Mouse (Mus musculus) bone marrow macrophage, adult 2 months (primary cell): ENCODE data around the gene Glis2. TPM values are rescaled to one million over a fixed set of nuclear protein-coding genes. Genes with fewer than 3 reads are reported as not detected.

Experiments
- H3K27ac ChIP-seq: 2 replicates; pipeline ENCODE4 v1.5.1; 2012; ENCODE audit warnings: low read depth, low read length; ENCODE audit not compliant: insufficient read depth
- H3K4me1 ChIP-seq: 2 replicates; pipeline ENCODE4 v1.6.1; 2012; ENCODE audit warnings: low read length; ENCODE audit not compliant: control insufficient read depth, insufficient read depth
- H3K4me3 ChIP-seq: 2 replicates; pipeline ENCODE4 v1.5.1; 2012; ENCODE audit warnings: mild to moderate bottlenecking, low read length, moderate library complexity; ENCODE audit not compliant: insufficient read depth
- CTCF ChIP-seq: IDR thresholded peaks from 2 replicates; pipeline ENCODE4 v1.5.1; 2012; ENCODE audit warnings: low read depth, mild to moderate bottlenecking, low read length, moderate library complexity
- POLR2A ChIP-seq: IDR thresholded peaks from 2 replicates; pipeline ENCODE4 v1.6.1; 2012; ENCODE audit warnings: mild to moderate bottlenecking, low read depth, low read length, borderline replicate concordance
- polyA plus RNA-seq: library from polyadenylated mRNA; stranded (reverse); fragments of >200 nt; gene quantifications from 2 replicates; pipeline ENCODE4 v1.2.4, GENCODE M21; 2012; ENCODE audit not compliant: missing spikeins, insufficient read depth, insufficient read length

The Glis2 gene
- polyA plus RNA-seq, 1 experiment: 1.3 TPM

DNA sequence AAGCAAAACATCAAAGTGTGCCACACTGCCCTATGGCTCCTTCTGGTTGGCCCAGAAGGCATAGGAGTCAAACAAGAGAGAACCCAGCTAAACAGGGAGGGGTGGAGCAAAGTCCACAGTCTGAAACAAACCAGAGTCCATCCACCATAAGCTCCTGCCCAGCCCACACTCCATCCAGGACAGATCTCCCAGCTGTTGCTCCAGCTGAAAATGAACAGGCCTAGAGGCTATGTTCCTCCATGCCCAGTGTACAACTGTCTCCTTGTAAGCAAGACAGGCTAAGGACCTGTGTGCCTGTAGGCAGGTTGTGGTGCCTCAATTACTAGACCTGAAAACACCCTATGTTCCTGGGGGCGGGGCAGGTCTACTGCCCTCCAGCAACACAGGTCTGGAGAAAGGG is 37.4 kb upstream of the Glis2 start:
- H3K4me3 ChIP-seq: peak overlapping the region; percentile 85
- peaks cover 13% of the 10 kb centered on the region for H3K4me1 ChIP-seq
- H3K27ac ChIP-seq: no peak overlapping the region
- TF ChIP-seq CTCF (no peak), POLR2A (no peak)

DNA sequence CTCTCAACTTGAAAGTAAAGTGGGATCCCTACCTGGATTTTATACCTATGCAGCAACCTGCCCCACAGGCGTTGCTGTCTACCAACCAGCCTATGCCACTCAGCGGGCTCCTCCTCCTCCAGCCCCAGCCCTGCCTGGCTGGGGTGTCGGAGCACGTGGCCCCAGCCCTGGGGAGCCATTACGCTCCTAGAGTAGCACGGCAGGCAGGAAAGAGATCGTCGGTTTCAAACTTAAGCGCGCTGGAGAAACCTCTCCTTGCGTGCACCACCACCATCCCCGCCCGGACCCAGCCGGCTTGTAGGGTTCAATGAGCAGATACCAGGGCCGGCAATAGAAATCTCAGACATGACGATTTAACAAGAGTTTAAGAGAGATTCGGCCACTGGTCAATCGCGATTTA is 36.6 kb upstream of the Glis2 start:
- Histone ChIP-seq H3K27ac (peak overlapping the region; percentile 85), H3K4me1 (peaks cover 13% of the 10 kb centered on the region), H3K4me3 (peak overlapping the region; percentile 85)
- TF ChIP-seq CTCF (no peak), POLR2A (no peak)

DNA sequence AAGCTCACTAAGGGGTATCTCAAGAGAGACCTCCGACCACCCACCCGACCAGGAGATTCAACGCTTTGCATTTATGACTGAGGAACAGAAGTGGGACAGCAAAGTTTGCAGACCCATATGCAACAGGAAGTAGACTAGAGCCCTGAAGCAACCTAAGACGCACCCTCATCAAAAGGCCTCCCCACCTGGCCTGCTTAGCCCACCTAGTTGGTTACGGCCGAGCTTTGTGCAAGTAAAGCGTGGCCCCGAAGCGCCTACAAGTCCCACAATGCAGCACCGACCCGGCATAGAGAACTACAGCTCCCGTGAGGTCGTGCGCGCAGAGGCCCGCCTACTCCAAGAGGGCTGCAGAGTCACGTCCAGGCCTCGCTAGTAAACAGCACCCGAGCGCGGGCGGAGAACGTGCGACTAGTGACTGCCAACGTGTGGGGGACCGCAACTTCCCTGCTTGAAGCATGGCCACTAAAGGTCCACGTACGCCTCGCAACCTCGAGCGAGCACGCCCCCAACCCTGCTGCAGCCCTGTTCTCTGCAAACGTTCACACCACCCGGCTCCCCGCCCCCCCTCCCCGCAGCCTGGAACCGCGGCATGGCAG is 36.0 kb upstream of the Glis2 start:
- H3K27ac ChIP-seq: peak overlapping the region; percentile 85
- H3K4me3 ChIP-seq: peak overlapping the region; percentile 85
- TF ChIP-seq CTCF (no peak), POLR2A (peak; percentile 21)
- peaks cover 13% of the 10 kb centered on the region for H3K4me1 ChIP-seq

DNA sequence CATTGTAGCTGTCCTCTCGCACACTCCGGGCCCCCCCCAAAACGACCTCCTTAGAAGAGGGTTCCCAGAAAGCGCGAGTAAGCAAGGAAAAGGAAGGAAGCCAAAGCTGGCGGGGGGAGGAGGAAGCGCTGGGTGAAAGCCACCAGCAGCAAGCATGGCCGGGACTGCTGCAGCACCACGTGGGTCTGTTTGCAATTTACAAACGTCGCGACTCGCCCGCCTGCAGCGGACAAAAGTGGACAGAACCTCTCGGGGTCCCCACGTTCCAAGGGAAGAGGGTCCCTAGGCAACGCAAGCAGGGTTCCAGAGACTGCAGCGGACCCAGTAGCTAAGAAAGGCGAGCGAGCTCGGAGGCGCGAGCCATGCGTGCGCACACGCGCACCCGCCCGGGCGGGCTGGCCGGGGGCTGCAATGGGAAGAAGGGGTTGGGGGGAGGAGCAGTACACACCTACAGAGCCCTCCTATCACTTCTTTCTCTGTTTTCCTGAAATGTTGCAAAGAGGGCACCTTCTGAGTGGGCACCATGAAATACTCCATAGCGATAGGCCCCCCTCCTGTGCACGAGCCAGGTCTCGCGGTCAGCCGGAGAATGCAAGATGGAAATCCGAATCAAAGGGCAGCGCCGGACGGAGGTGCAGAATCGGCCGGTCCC is 35.4 kb upstream of the Glis2 start:
- H3K4me1 ChIP-seq: peaks cover 13% of the 10 kb centered on the region
- peak overlapping the region; percentile 85 for H3K4me3 ChIP-seq
- TF ChIP-seq CTCF (no peak), POLR2A (no peak; the same call in 1 of the 2 replicates)
- H3K27ac ChIP-seq: peak overlapping the region; percentile 85

DNA sequence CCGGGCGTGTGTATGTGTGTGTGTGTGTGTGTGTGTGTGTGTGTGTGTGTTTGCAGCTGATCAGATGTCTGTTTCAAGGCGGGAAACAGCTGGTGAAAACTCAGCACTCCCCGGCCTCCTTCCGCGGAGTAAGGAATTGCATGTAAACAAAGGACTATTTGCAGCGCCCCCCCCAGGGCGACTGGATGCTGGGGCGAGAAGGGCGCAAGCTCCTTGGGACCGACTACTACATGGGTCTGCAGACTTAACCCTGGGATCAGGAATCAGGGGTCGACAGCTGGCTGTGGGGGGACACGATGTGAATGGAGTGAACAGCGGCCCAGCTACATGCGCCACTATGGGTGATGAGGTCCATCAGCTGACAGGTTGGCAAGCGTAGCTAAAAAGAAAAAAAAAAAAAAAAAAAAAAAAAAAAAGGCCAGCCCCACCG is 34.8 kb upstream of the Glis2 start, which contains the start of gene Tfap4:
Gene Tfap4 (minus strand): TSS at position 140 of the 430 bp plus-strand sequence.
- H3K4me1 ChIP-seq: peaks cover 13% of the 10 kb centered on the region
- H3K4me3 ChIP-seq: peak within 1 kb of the TSS; percentile 85
- peak within 1 kb of the TSS; percentile 87 for H3K27ac ChIP-seq
- TF ChIP-seq POLR2A (no peak), CTCF (no peak; the same call in 1 of the 2 replicates)

DNA sequence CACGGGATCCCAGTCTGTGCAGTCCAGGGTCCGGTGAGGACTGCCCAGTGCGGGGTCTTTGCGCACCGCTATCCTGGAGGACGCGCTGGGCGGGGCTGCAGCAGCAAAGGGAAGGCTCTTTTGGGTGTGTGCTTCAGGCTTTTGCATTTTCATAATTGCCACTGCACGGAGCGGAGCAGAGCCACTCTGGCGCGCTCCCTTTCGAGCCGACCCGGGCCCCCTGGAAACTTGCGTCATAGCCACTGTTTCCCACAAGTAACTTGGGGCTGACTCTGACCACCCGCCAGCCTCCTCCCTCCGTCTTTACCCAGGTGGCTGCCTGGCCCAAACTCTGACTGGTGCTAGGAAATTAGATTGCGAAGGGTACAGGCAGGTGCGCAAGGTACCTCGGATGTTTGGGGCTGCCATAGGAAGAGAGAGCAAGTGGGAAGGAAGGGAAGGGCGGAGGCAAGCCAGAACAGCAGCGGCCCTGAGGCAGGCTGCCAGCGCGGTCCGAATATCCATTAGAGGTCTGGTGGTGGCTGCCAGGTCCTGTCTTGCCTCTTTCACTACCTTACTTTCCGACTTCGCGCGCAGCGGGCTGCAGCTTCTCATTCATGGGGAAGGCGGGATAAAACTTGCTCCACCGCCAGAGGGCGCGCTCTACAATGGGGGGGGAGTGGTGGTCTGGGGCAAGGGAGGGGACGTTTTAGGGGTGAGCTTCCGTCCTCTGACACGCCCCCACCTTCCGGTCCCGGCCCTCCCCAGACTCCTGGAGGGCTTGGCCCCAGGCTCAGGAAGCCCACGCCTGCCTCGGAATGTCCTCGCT is 34.2 kb upstream of the Glis2 start:
- TF ChIP-seq POLR2A (0 out of 2 replicates have a peak, but pooled peaks have one; percentile 56), CTCF (peak; percentile 87)
- H3K4me3 ChIP-seq: peak overlapping the region; percentile 85
- peaks cover 12% of the 10 kb centered on the region for H3K4me1 ChIP-seq
- peak overlapping the region; percentile 87 for H3K27ac ChIP-seq

DNA sequence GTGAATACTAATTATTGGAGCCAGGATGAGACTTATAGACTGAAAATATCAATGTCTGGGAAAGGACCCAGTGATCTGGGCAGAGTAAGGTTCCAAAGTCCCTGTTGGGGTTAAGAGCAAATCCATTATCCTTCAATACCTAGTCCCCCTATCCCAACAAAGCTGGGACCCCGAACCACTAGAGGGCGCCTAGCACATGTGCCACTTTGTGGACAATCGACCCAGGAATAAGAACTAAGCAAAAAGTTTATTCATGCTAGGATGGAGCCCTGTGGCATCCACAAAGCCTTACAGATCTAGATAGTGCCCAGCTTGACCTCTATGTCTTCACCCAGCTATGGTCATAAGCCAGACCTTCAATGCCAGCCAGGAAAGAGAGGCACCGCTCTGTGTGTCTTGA is 26.6 kb upstream of the Glis2 start:
- TF ChIP-seq POLR2A: no peak
- peak; percentile 84 for TF ChIP-seq CTCF
- Histone ChIP-seq H3K4me3 (no peak overlapping the region), H3K27ac (no peak overlapping the region), H3K4me1 (no peaks in the 10 kb centered on the region; the same call in 1 of the 2 replicates)

DNA sequence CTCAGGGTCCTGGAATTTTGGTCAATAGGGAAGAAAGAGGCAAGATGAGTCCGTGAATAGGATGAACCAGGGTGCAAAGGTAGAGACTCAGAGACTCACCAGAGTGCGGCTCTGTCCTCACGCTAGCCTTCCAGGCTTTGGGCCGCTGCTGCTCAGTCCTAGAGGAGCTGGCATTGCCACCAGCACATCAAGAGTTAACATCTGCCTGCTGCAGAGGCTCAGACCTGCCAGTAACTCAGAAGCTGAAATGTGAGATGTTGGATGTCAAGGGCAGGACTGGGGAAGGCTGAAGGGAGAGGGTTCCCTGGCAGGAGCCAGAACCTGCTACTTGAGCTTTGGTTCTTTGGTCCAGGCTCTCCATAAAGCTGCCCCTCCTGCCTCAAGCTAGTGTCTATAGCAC is 23.8 kb upstream of the Glis2 start:
- Histone ChIP-seq H3K4me3 (no peak overlapping the region), H3K27ac (no peak overlapping the region), H3K4me1 (no peaks in the 10 kb centered on the region; the same call in 1 of the 2 replicates)
- TF ChIP-seq CTCF: no peak
- no peak for TF ChIP-seq POLR2A

DNA sequence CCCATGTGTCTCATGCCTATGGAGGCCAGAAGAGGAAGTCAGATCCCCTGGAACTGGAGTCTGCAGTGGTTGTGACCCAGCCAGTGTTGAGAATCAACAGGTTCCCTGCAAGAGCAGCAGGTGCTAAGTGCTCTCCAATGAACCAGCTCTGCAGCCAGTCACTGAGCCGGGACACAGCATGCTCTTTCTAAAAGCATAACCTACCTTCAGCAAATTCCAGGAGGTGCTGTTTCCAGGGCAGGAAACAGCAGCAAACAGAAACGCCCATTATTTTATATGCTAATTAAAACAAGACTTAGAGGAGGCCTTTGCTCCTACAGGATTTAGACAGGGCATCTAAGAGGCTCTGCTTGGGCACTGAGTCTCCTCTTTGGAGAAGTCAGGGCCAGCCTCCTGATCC is 18.5 kb upstream of the Glis2 start:
- Histone ChIP-seq H3K4me3 (no peak overlapping the region), H3K4me1 (peaks cover 8% of the 10 kb centered on the region), H3K27ac (no peak overlapping the region)
- TF ChIP-seq POLR2A: no peak
- TF ChIP-seq CTCF: no peak
